Mouse (Mus musculus) E14TG2a.4 (cell line): ENCODE results near the gene Ccdc103.

Experiments
- CTCF ChIP-seq: conservative IDR thresholded peaks from 2 replicates; pipeline ENCODE4 v1.5.1; 2014; ENCODE audit warnings: low read length
- NANOG ChIP-seq: IDR thresholded peaks from 2 replicates; pipeline ENCODE4 v1.6.1; 2014; ENCODE audit warnings: borderline replicate concordance, low read length, mixed read lengths
- POU5F1 ChIP-seq: IDR thresholded peaks from 2 replicates; pipeline ENCODE4 v1.6.1; 2014; ENCODE audit warnings: low read length, borderline replicate concordance

DNA sequence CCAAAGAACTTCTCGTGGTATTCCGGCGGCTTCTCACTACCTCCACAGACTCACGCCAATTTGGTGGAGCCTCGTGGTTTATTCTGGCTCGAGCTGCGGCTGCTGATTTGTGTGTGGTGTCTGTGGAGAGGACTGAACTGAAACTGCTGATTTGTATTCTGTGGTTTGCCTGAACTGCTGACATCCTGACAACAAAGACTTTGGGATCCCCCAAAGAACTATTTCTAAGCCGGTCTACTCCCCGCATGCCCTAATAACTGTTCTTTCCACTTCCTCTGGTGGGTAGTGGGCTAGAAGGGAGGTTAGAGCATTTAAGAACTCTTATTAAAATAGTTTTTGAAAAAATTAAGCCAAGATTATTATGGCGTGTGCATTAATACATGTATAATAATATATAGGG, 49.7 kb downstream of the Ccdc103 start:
- TF ChIP-seq CTCF (no peak), POU5F1 (no peak), NANOG (no peak)
